Mouse (Mus musculus) myocyte (in vitro differentiated cells): ENCODE results near the gene Itgav.

ENCODE experiments used
- CEBPB ChIP-seq: IDR thresholded peaks from 2 replicates; pipeline ENCODE4 v1.6.1; 2011; ENCODE audit warnings: mild to moderate bottlenecking, moderate library complexity; ENCODE audit not compliant: poor library complexity, insufficient read depth, severe bottlenecking
- E2F4 ChIP-seq: IDR thresholded peaks from one replicate; pipeline ENCODE4 v1.6.1; 2011; ENCODE audit warnings: mild to moderate bottlenecking, control low read depth, moderate library complexity; ENCODE audit not compliant: insufficient read depth

- TF ChIP-seq E2F4 (no peak), CEBPB (no peak)
Observed at GRCm38 (mm10) chr2:83681785-83682184, 42.4 kb upstream of the Itgav start.
